Mouse (Mus musculus): ENCODE measurements around the gene Gm20388. TPM values are rescaled to one million over a fixed set of nuclear protein-coding genes. Genes with fewer than 3 reads are reported as not detected.

Gene Gm20388
- polyA plus RNA-seq, 1 experiment from 2014 or later, result 5.5 TPM

DNA sequence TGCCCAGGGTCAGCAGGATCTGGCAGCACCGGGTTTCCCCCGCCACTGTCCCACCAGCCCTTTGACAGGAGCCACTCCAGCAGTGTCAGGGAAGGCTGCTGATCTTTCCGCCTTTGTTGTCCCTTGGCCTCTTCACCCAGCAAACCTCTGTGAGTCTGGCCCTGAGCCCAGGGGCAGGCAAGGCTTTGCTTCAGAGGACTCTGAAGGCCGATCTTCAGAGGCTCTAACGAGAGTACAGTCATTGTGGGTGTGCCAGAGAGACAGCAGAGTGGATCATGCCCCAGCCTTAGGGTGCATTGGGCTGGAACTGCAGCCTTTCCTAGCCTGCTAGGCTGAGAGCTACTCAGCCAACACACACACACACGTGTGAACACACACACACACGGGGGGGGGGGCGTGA lies 429.1 kb downstream of the Gm20388 start:
- DNase-seq (ENCODE audit: extremely low spot score, low spot score), result no peak
- H3K27ac ChIP-seq, result peak overlapping the region; percentile 56
- 69% methylated on average over 7 of the region's 8 CpGs for WGBS
- peaks cover 5% of the 10 kb centered on the region; the same call in 1 of the 2 replicates for H3K36me3 ChIP-seq (replicated peaks)
- H3K9me3 ChIP-seq, result peaks cover 5% of the 10 kb centered on the region; the same call in 1 of the 2 replicates
- peaks cover 98% of the 10 kb centered on the region for H3K4me1 ChIP-seq
- H3K27me3 ChIP-seq (ENCODE audit: poor library complexity, severe bottlenecking), result peaks cover 68% of the 10 kb centered on the region
- H3K4me3 ChIP-seq, result no peak overlapping the region

- Histone ChIP-seq H3K36me3 (replicated peaks) (peaks cover 5% of the 10 kb centered on the region; the same call in 1 of the 2 replicates), H3K4me3 (no peak overlapping the region), H3K4me1 (peaks cover 97% of the 10 kb centered on the region), H3K27ac (peak overlapping the region; percentile 56), H3K27me3 (ENCODE audit: poor library complexity, severe bottlenecking) (peaks cover 81% of the 10 kb centered on the region), H3K9me3 (peaks cover 5% of the 10 kb centered on the region; the same call in 1 of the 2 replicates)
- no peak for DNase-seq (ENCODE audit: extremely low spot score, low spot score)
- WGBS, result 66% methylated on average over 10 of the region's 10 CpGs
Measured at GRCm38 (mm10) chr8:120341124-120341523, 430.5 kb downstream of the Gm20388 start.

DNA sequence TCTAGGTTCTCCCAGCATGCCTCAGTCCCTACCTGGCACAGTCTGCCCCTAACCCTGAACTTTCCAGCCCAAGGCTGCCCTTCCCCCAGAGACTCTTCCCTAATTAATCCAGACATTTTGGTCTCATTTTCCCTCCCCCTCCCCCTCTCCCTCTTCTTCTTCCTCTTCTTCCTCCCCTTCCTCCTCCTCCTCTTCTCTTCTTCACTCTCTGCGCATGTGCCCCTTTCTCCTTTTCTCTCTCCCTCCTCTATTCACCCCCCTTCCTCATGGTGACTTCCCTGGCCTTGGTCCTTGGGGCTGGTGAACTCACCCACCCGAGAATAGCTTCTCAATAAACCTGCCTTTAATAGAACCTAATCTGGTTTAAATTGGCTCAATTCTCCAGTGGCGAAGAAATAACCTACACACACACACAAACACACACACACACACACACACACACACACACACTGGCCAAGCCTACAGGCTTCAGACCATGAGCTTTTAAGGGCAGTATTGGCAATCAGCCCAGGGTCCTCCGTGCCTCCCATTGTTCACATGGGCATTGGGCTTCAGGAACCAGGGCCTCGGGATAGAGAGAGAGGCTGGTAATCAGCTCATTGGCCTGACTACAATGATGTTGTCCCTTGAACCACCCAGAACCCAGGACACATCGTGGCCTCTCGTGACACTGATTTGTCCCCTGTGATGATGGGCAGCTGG lies 432.4 kb downstream of the Gm20388 start:
- 68% methylated on average over 7 of the region's 7 CpGs for WGBS
- H3K4me1 ChIP-seq, result peaks cover 97% of the 10 kb centered on the region

GRCm38 (mm10) chr8:120343582-120343981 lies 432.9 kb downstream of the Gm20388 start:
- DNase-seq (ENCODE audit: extremely low spot score, low spot score), result no peak
- Histone ChIP-seq H3K27ac (peak overlapping the region; percentile 48), H3K4me3 (no peak overlapping the region), H3K9me3 (peaks cover 5% of the 10 kb centered on the region; the same call in 1 of the 2 replicates), H3K27me3 (ENCODE audit: poor library complexity, severe bottlenecking) (peaks cover 86% of the 10 kb centered on the region), H3K36me3 (replicated peaks) (peaks cover 4% of the 10 kb centered on the region; the same call in 1 of the 2 replicates), H3K4me1 (peaks cover 99% of the 10 kb centered on the region)
- WGBS, result 93% methylated on average over 12 of the region's 12 CpGs

More for the DNA sequence above, 432.4 kb downstream of the Gm20388 start:
- DNase-seq (ENCODE audit: extremely low spot score, low spot score), result no peak
- peaks cover 86% of the 10 kb centered on the region for H3K27me3 ChIP-seq (ENCODE audit: poor library complexity, severe bottlenecking)
- peaks cover 5% of the 10 kb centered on the region; the same call in 1 of the 2 replicates for H3K36me3 ChIP-seq (replicated peaks)
- H3K27ac ChIP-seq, result peak overlapping the region; percentile 48
- H3K9me3 ChIP-seq, result peaks cover 5% of the 10 kb centered on the region; the same call in 1 of the 2 replicates
- H3K4me3 ChIP-seq, result no peak overlapping the region

GRCm38 (mm10) chr8:120344166-120344565 lies 433.5 kb downstream of the Gm20388 start:
- no peaks in the 10 kb centered on the region for H3K36me3 ChIP-seq (replicated peaks)
- peak overlapping the region; percentile 48 for H3K27ac ChIP-seq
- peaks cover 86% of the 10 kb centered on the region for H3K27me3 ChIP-seq (ENCODE audit: poor library complexity, severe bottlenecking)
- no peak overlapping the region for H3K4me3 ChIP-seq
- peaks cover 99% of the 10 kb centered on the region for H3K4me1 ChIP-seq
- no peaks in the 10 kb centered on the region for H3K9me3 ChIP-seq
- WGBS, result 36% methylated on average over 4 of the region's 4 CpGs
- DNase-seq (ENCODE audit: extremely low spot score, low spot score), result no peak

GRCm38 (mm10) chr8:120344583-120344982 lies 433.9 kb downstream of the Gm20388 start:
- peaks cover 99% of the 10 kb centered on the region for H3K4me1 ChIP-seq
- peak overlapping the region; percentile 48; the same call in 1 of the 2 replicates for H3K27ac ChIP-seq
- no peaks in the 10 kb centered on the region for H3K9me3 ChIP-seq
- no peak for DNase-seq (ENCODE audit: extremely low spot score, low spot score)
- H3K36me3 ChIP-seq (replicated peaks), result no peaks in the 10 kb centered on the region
- no peak overlapping the region for H3K4me3 ChIP-seq
- WGBS, result 37% methylated on average over 13 of the region's 13 CpGs
- peaks cover 84% of the 10 kb centered on the region for H3K27me3 ChIP-seq (ENCODE audit: poor library complexity, severe bottlenecking)

- peaks cover 91% of the 10 kb centered on the region for H3K4me1 ChIP-seq
- no peak for DNase-seq (ENCODE audit: extremely low spot score, low spot score)
- peaks cover 78% of the 10 kb centered on the region for H3K27me3 ChIP-seq (ENCODE audit: poor library complexity, severe bottlenecking)
- H3K27ac ChIP-seq, result peak overlapping the region; percentile 54
- H3K36me3 ChIP-seq (replicated peaks), result no peaks in the 10 kb centered on the region
- H3K9me3 ChIP-seq, result no peaks in the 10 kb centered on the region
- no peak overlapping the region for H3K4me3 ChIP-seq
- WGBS, result 66% methylated on average over 21 of the region's 21 CpGs
Measured at GRCm38 (mm10) chr8:120347734-120348341, 437.2 kb downstream of the Gm20388 start.

DNA sequence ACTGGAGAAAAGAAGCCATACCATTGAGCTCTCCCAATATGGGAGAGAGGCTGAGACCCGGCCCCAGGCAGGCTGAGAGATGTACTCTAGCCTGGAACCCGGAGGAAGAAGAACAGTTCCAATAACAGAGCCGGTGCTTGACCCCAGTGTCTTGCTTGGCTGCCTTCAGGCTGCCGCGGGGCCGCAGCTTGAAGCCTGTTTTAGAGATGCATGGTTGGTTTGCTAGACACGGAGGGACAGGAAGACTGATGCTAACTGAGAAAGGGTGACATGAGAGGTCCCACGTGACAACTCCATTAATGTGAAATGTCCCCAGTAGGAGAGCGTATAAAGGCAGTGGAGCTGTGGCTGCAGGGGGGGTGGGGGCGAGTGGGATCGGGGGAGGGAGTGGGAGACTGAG lies 438.3 kb downstream of the Gm20388 start:
- WGBS, result 36% methylated on average over 11 of the region's 11 CpGs
- Histone ChIP-seq H3K9me3 (no peaks in the 10 kb centered on the region), H3K27me3 (ENCODE audit: poor library complexity, severe bottlenecking) (peaks cover 77% of the 10 kb centered on the region), H3K27ac (peak overlapping the region; percentile 54), H3K4me3 (no peak overlapping the region), H3K36me3 (replicated peaks) (no peaks in the 10 kb centered on the region), H3K4me1 (peaks cover 91% of the 10 kb centered on the region)
- no peak for DNase-seq (ENCODE audit: extremely low spot score, low spot score)

DNA sequence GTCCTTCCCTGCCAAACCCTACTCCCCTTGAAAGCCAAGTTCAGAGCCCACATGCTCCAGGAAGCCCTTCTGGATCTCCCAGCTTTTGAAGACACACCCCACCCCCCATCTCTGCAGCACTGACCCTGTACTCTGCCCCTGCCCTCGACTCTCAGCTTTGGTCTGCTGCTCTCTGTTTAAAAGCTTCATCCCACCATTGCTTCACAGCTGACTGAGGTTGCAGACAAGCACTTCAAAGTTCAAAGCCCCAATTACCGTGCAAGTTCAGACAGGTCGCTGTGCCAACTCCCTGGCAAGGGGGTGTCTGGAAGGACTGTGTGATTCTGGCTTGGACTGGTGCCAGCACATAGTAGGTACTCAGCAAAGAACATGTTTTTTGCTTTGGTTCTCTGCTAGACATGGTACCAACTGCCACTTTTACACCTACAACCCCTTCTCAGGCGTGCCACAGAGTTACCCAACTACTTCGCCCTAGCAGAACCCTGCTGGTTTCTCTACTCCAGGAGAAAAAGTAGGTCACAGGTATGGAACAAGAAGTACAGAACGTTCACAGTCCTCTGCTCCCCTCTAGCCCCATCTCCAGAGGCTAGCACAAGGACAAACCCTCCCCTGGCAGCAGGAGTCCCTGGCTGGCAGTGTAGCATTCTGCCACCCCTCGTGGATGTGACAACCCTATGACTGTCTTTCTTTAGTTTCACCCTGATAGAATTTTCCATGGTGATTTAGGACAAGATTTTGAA lies 440.9 kb downstream of the Gm20388 start:
- H3K4me1 ChIP-seq, result peaks cover 90% of the 10 kb centered on the region
- DNase-seq (ENCODE audit: extremely low spot score, low spot score), result no peak
- H3K27ac ChIP-seq, result peak overlapping the region; percentile 44; the same call in 1 of the 2 replicates
- 78% methylated on average over 7 of the region's 7 CpGs for WGBS
- no peaks in the 10 kb centered on the region for H3K36me3 ChIP-seq (replicated peaks)
- H3K4me3 ChIP-seq, result no peak overlapping the region
- peaks cover 68% of the 10 kb centered on the region for H3K27me3 ChIP-seq (ENCODE audit: poor library complexity, severe bottlenecking)
- H3K9me3 ChIP-seq, result no peaks in the 10 kb centered on the region

DNA sequence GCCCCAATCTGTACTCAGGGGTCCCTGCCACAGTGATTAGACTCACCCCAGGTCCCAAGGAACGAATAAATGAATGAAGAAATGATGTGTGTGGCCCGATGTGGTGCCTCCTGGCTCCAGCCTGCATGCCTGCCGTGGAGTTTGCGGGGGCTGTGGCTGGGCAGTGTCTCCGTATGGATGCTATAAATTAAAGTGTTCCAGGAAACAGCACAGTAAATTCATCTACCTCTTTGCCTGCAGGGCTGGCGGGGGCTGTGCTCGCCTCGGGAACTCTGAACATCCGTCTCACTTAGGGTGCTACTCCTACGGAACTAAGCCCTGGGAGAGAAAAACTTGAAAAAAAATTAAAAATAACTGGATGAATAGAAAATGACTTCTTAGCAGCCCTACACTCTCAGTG lies 441.5 kb downstream of the Gm20388 start:
- 80% methylated on average over 10 of the region's 10 CpGs for WGBS
- no peaks in the 10 kb centered on the region for H3K9me3 ChIP-seq
- peak overlapping the region; percentile 44; the same call in 1 of the 2 replicates for H3K27ac ChIP-seq
- peaks cover 62% of the 10 kb centered on the region for H3K27me3 ChIP-seq (ENCODE audit: poor library complexity, severe bottlenecking)
- H3K4me1 ChIP-seq, result peaks cover 89% of the 10 kb centered on the region
- no peak overlapping the region for H3K4me3 ChIP-seq
- H3K36me3 ChIP-seq (replicated peaks), result no peaks in the 10 kb centered on the region
- no peak for DNase-seq (ENCODE audit: extremely low spot score, low spot score)

DNA sequence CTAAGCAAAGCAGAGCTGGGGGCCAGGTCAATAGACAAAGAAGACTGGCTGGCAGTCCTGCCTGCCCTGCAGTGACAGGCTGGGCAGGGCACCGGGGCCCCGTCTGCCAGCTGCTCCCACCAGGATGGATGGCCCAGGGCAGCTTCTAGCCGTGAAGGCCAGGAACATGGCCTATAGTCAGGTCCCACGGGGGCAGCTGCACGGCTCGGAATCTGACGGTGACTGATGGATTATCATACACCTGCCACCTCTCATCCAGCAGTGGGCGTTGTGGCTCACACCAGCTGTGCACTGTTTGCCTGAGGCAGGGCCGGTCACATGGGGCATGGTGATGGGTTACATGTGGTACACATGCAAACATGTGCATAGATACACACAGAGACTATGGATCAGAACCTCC lies 445.4 kb downstream of the Gm20388 start:
- H3K27ac ChIP-seq, result peak overlapping the region; percentile 61; the same call in 1 of the 2 replicates
- peaks cover 87% of the 10 kb centered on the region for H3K4me1 ChIP-seq
- no peaks in the 10 kb centered on the region for H3K9me3 ChIP-seq
- H3K36me3 ChIP-seq (replicated peaks), result no peaks in the 10 kb centered on the region
- no peak overlapping the region for H3K4me3 ChIP-seq
- H3K27me3 ChIP-seq (ENCODE audit: poor library complexity, severe bottlenecking), result peaks cover 32% of the 10 kb centered on the region
- WGBS, result 86% methylated on average over 9 of the region's 9 CpGs
- no peak for DNase-seq (ENCODE audit: extremely low spot score, low spot score)

- Histone ChIP-seq H3K27ac (peak overlapping the region; percentile 32; the same call in 1 of the 2 replicates), H3K9me3 (no peaks in the 10 kb centered on the region), H3K4me3 (no peak overlapping the region), H3K36me3 (replicated peaks) (no peaks in the 10 kb centered on the region), H3K4me1 (peaks cover 87% of the 10 kb centered on the region), H3K27me3 (ENCODE audit: poor library complexity, severe bottlenecking) (peaks cover 21% of the 10 kb centered on the region)
- 88% methylated on average over 6 of the region's 6 CpGs for WGBS
- DNase-seq (ENCODE audit: extremely low spot score, low spot score), result no peak
Measured at GRCm38 (mm10) chr8:120357504-120357903, 446.9 kb downstream of the Gm20388 start.
